Mouse (Mus musculus): ENCODE results near the gene Fam184a. TPM values are rescaled to one million over a fixed set of nuclear protein-coding genes. Genes with fewer than 3 reads are reported as not detected.

Gene Fam184a
- 2.8 and 4.1 TPM in 2 replicates for polyA plus RNA-seq (2012; rRNA removed)

DNA sequence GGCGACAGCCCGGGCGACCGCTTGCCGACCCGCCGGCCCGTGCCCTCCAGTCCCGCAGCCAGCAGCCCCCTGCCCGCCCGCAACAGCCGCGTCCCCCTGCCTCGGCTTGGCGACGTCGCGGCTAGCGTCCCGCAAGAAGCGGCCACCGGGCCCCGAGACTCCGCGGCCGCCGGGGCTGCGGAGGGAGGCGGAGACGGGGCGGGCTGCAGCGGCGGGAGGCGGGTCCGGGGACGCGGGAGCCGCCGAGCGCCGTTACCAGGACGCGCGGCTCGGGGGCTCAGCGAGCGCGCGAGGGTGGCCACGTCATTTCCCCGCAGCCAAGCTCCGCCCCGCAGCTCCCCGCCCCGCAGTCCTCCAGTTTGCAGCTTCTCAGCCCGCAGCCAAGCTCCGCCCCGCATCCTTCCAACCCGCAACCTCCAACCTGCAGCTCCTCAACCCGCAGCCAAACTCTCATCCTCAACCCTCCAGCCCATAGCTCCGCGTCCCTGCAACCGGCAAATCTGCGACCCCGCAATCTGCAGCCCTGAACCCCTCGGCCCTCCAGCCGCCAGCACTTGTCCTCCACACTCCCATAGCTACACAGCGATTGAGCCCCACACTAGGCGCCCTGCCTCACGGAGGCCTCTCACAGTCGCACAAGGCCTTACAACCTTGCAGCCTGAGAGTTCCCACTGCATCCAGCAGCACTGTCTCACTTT, at the start of gene Fam184a:
Fam184a (minus strand) TSS at position 169 of the 698 bp plus-strand sequence.
- TF ChIP-seq POLR2A (IDR thresholded peaks at IDR 0.05; ENCODE audit: borderline replicate concordance, extremely low read depth, low read depth, low read length) (no peak), CTCF (IDR thresholded peaks at IDR 0.05; ENCODE audit: insufficient read depth, low read length) (no peak)
- DNase-seq, result peak; percentile 40
- peak within 1 kb of the TSS; percentile 78 for H3K4me3 ChIP-seq (replicated peaks; ENCODE audit: extremely low read depth, low read depth, low read length)
- H3K4me1 ChIP-seq (ENCODE audit: control insufficient read depth, insufficient read depth, low read length), result no peaks in the 10 kb centered on the region
- 5% methylated on average over 66 of the region's 71 CpGs for WGBS

DNA sequence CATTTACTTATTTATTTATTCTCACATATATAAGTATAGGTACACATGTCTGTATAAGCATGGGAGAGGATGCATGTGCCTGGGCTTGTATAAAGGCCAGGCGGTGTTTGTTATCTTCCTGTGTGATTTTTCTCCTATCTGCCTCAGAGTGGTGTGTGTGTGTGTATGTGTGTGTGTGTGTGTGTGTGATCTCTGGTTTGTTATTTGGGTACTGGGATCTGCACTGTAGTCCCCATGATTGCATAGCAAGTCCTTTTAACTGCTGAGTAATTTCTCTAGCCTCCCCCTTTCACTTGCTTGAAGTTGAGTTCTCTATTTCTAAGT, 45.3 kb upstream of the Fam184a start:
- 90% methylated on average over 1 of the region's 1 CpGs for WGBS
- Histone ChIP-seq H3K4me3 (replicated peaks; ENCODE audit: extremely low read depth, low read depth, low read length) (no peak overlapping the region), H3K4me1 (ENCODE audit: control insufficient read depth, insufficient read depth, low read length) (no peaks in the 10 kb centered on the region)
- TF ChIP-seq CTCF (IDR thresholded peaks at IDR 0.05; ENCODE audit: insufficient read depth, low read length), result no peak
- TF ChIP-seq POLR2A (IDR thresholded peaks at IDR 0.05; ENCODE audit: borderline replicate concordance, extremely low read depth, low read depth, low read length), result no peak
- no peak for DNase-seq

DNA sequence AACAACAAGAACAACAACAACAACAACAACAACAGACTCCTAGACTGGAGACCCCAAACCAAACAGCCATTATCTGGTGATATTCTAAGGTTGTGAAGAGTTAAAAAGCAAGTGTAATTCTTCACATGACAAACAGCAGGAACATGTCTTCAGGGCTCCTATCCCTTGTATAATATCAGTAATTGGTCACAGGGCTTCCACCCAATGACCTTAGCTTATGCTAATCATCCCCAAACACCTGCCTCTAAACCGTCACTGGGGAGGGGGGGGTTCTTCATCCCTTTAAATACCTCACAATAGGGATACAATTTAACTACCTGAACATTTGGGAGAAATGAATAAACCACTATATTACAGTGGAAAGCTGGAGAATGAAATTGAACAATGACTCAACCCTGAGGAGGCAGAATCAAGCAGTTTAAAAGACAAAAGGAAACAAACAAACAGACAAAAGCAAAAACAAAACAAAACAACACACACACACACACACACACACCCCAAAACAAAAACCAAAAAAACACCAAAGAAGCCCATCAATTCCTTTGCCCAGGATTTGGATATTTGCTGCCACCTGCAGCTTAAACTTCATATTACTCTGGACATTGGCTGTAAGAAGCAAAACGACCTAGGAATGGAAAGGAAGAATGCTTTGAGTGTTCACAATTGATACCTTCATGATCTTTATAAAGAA, 44.8 kb upstream of the Fam184a start:
- Histone ChIP-seq H3K4me3 (replicated peaks; ENCODE audit: extremely low read depth, low read depth, low read length) (no peak overlapping the region), H3K4me1 (ENCODE audit: control insufficient read depth, insufficient read depth, low read length) (no peaks in the 10 kb centered on the region)
- 7% methylated on average over 2 of the region's 2 CpGs for WGBS
- no peak for TF ChIP-seq CTCF (IDR thresholded peaks at IDR 0.05; ENCODE audit: insufficient read depth, low read length)
- TF ChIP-seq POLR2A (IDR thresholded peaks at IDR 0.05; ENCODE audit: borderline replicate concordance, extremely low read depth, low read depth, low read length), result no peak
- DNase-seq, result no peak

DNA sequence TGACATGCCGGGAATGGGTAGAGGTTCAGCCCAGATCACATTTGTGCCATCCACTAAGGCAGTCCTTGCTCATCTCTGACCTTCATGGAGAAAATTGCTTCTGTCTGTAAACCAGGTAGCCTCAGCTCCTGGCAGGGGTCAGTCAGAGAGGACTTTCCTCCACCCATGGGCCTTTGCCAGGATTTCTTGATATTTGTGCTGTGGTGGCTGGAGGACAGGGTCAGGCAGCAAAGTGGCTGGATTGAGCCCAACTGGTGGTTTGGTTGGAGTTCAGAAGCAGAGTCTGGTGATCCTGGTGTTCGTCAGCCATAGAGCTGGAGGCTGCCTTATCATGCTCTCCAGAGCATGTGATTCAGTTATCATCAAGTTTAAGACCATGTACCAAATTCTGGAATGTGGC, 40.4 kb upstream of the Fam184a start:
- no peak for DNase-seq
- 78% methylated on average over 2 of the region's 2 CpGs for WGBS
- H3K4me1 ChIP-seq (ENCODE audit: control insufficient read depth, insufficient read depth, low read length), result no peaks in the 10 kb centered on the region

DNA sequence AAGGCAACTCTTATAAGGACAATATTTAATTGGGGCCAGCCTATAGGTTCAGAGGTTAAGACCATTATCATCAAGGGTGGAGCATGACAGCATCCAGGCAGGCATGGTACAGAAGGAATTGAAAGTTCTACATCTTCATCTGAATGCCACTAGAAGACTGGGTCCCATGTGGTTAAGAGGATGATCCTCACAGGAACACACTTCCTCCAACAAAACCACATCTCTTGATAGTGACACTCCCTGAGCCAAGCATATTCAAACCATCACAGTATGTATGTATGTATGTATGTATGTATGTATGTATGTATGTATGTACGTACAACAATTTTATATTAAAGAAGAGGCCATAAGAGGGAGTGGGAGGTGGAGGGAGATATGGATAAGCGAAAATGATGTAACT, 25.7 kb upstream of the Fam184a start:
- H3K4me3 ChIP-seq (replicated peaks; ENCODE audit: extremely low read depth, low read depth, low read length), result no peak overlapping the region
- no peak for DNase-seq
- 87% methylated on average over 2 of the region's 2 CpGs for WGBS

More for the DNA sequence above, 40.4 kb upstream of the Fam184a start:
- TF ChIP-seq POLR2A (IDR thresholded peaks at IDR 0.05; ENCODE audit: borderline replicate concordance, extremely low read depth, low read depth, low read length), result no peak
- TF ChIP-seq CTCF (IDR thresholded peaks at IDR 0.05; ENCODE audit: insufficient read depth, low read length), result no peak
- H3K4me3 ChIP-seq (replicated peaks; ENCODE audit: extremely low read depth, low read depth, low read length), result no peak overlapping the region

DNA sequence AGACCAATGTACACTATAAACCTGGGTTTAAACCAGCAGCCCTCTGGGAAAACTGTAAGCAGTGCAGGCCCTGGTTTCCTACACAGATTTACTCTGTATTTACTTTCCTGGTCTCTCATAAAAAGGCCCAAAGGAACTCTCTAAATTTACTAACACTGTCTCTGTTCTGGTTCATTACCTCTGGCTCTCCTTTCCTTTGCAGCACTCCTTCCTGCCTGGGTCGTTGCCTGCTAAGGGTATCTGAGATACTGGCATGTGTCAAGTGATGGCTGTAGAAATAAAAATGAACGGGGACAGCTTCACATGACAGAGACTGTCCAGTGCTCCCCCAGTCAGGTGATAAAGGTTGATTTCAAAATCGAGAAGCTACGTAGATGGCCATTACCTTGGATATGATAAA, 21.8 kb upstream of the Fam184a start:
- TF ChIP-seq CTCF (IDR thresholded peaks at IDR 0.05; ENCODE audit: insufficient read depth, low read length) (no peak), POLR2A (IDR thresholded peaks at IDR 0.05; ENCODE audit: borderline replicate concordance, extremely low read depth, low read depth, low read length) (no peak)
- Histone ChIP-seq H3K4me3 (replicated peaks; ENCODE audit: extremely low read depth, low read depth, low read length) (no peak overlapping the region), H3K4me1 (ENCODE audit: control insufficient read depth, insufficient read depth, low read length) (no peaks in the 10 kb centered on the region)
- no peak for DNase-seq
- 60% methylated on average over 4 of the region's 4 CpGs for WGBS

More for the DNA sequence above, 25.7 kb upstream of the Fam184a start:
- H3K4me1 ChIP-seq (ENCODE audit: control insufficient read depth, insufficient read depth, low read length), result no peaks in the 10 kb centered on the region
- no peak for TF ChIP-seq POLR2A (IDR thresholded peaks at IDR 0.05; ENCODE audit: borderline replicate concordance, extremely low read depth, low read depth, low read length)
- no peak for TF ChIP-seq CTCF (IDR thresholded peaks at IDR 0.05; ENCODE audit: insufficient read depth, low read length)

DNA sequence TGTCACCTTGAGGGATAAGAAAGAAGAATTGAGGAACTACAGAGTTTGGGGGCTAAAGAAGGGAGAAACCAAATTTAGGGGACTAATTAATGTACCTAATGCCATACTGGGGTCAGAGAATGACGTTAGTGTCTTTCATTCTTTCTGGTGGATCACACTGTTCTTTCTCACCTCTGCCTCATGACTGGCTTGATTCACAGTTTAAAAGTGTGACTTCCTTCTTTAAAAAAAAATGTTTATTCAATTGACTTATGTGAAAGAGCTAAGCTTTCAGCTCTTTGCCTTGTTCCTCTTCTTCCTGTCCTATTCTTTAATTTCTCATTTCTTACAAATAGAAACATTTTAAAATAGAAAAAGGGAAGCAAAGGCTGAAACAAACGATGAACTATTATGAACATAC, 20.6 kb upstream of the Fam184a start:
- no peak for DNase-seq
- TF ChIP-seq POLR2A (IDR thresholded peaks at IDR 0.05; ENCODE audit: borderline replicate concordance, extremely low read depth, low read depth, low read length) (no peak), CTCF (IDR thresholded peaks at IDR 0.05; ENCODE audit: insufficient read depth, low read length) (no peak)
- H3K4me3 ChIP-seq (replicated peaks; ENCODE audit: extremely low read depth, low read depth, low read length), result no peak overlapping the region
- WGBS, result 52% methylated on average over 2 of the region's 2 CpGs
- no peaks in the 10 kb centered on the region for H3K4me1 ChIP-seq (ENCODE audit: control insufficient read depth, insufficient read depth, low read length)

DNA sequence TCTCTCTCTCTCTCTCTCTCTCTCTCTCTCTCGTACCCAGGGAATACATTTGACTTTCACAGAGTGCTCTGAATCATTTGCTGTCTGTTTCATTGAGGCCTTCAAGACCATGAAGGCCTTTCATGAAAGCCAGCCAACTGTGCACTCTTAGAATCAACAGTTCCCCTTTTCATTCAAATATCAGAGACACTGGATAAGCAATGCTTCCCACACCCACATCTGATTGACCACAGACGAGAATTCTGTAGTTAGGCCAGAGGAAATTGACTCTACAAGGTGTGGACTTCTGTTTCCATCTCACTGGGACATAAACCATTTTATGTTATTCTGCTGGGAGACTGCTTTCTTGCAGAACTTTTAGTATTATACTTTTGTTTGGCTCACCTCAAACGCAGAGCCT, 17.8 kb upstream of the Fam184a start:
- Histone ChIP-seq H3K4me1 (ENCODE audit: control insufficient read depth, insufficient read depth, low read length) (no peaks in the 10 kb centered on the region), H3K4me3 (replicated peaks; ENCODE audit: extremely low read depth, low read depth, low read length) (no peak overlapping the region)
- WGBS, result 56% methylated on average over 3 of the region's 3 CpGs
- TF ChIP-seq CTCF (IDR thresholded peaks at IDR 0.05; ENCODE audit: insufficient read depth, low read length), result no peak
- no peak for TF ChIP-seq POLR2A (IDR thresholded peaks at IDR 0.05; ENCODE audit: borderline replicate concordance, extremely low read depth, low read depth, low read length)
- DNase-seq, result no peak

DNA sequence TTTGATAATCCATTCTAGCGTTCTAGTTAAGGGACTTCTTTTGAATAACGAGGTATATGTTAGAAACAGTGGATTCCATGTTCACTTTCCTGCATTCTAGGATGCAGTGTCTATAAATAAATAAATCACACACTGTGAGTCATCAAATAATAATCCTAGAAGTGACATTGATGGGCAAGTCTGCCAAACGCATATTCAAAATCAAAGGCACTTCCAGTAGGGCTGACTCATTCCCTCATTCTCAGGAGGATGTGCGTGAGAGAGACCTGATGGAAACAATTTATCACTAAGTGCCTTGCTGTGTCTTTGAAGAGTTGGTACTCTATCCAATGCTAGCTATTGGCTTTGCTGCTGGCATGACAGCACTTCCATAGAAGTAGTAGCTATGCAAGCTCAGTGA, 14.5 kb upstream of the Fam184a start:
- WGBS, result 69% methylated on average over 4 of the region's 4 CpGs
- no peaks in the 10 kb centered on the region for H3K4me1 ChIP-seq (ENCODE audit: control insufficient read depth, insufficient read depth, low read length)
- TF ChIP-seq CTCF (IDR thresholded peaks at IDR 0.05; ENCODE audit: insufficient read depth, low read length), result no peak
- DNase-seq, result no peak
- H3K4me3 ChIP-seq (replicated peaks; ENCODE audit: extremely low read depth, low read depth, low read length), result no peak overlapping the region

DNA sequence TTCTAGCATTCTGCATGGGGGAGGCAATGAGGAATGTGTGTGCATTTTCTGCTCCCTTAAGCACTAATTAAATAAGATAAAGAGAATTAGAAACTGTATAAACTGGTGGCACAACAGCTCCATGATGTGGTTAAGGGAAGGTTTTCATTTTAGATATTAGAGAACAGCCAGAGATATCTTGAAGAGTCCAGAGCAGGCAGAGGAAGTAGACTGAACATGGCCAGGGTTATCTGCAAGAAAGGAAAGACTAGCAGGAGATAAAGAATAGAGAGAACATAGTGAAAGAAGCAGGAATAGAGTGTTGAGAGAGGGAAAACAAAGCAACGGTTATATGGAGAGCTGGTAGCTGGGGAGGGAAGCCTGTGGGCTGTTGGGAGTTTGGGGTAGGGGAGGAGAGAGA, 1.8 kb upstream of the Fam184a start:
- H3K4me3 ChIP-seq (replicated peaks; ENCODE audit: extremely low read depth, low read depth, low read length), result no peak overlapping the region
- 68% methylated on average over 1 of the region's 1 CpGs for WGBS
- DNase-seq, result no peak
- TF ChIP-seq POLR2A (IDR thresholded peaks at IDR 0.05; ENCODE audit: borderline replicate concordance, extremely low read depth, low read depth, low read length) (no peak), CTCF (IDR thresholded peaks at IDR 0.05; ENCODE audit: insufficient read depth, low read length) (no peak)
- H3K4me1 ChIP-seq (ENCODE audit: control insufficient read depth, insufficient read depth, low read length), result no peaks in the 10 kb centered on the region
